Mouse (Mus musculus) CH12.LX (cell line): Measurements from ENCODE around the gene Ins2. TPM values are rescaled to one million over a fixed set of nuclear protein-coding genes. Genes with fewer than 3 reads are reported as not detected.

Experiments
- DNase-seq: peaks from one replicate; pipeline ENCODE4 v3.0.0-alpha.2; 2013; ENCODE audit errors: extremely low read depth
- H3K27ac ChIP-seq: 2 replicates; pipeline ENCODE4 v1.5.1; 2012; ENCODE audit warnings: low read depth, mild to moderate bottlenecking, control low read depth, moderate library complexity; ENCODE audit not compliant: insufficient read depth
- H3K27me3 ChIP-seq: replicated peaks from 2 replicates; pipeline ENCODE3; 2012; ENCODE audit warnings: inconsistent platforms
- H3K36me3 ChIP-seq, 2 experiments: replicated peaks in 1 of 2; 2 replicates each; pipeline versions ENCODE3 to v1.6.1; 2012; ENCODE audit warnings: inconsistent platforms in 1 of 2, low read length in 1 of 2, mild to moderate bottlenecking in 1 of 2, mixed read lengths in 1 of 2, moderate library complexity in 1 of 2; ENCODE audit not compliant: control insufficient read depth in 1 of 2, insufficient read depth in 1 of 2
- H3K4me1 ChIP-seq, 2 experiments: 2 replicates each; pipeline ENCODE4 v1.6.1; 2012; ENCODE audit warnings: inconsistent platforms in 1 of 2, moderate library complexity in 1 of 2; ENCODE audit not compliant: insufficient read depth in 2 of 2, control insufficient read depth in 1 of 2
- H3K4me2 ChIP-seq: 2 replicates; pipeline ENCODE4 v1.6.1; 2012; ENCODE audit warnings: low read depth, mild to moderate bottlenecking, control low read depth; ENCODE audit not compliant: poor library complexity, insufficient read depth, severe bottlenecking
- H3K4me3 ChIP-seq, 3 experiments: fragments of 150-350 bp in 1 of 3; sonication (generic) in 1 of 3; replicated peaks in 1 of 3; 2 replicates each; pipeline versions ENCODE3 to v1.5.1; 2011 to 2012; ENCODE audit warnings: low read depth in 2 of 3, low read length in 2 of 3, mild to moderate bottlenecking in 2 of 3, moderate library complexity in 2 of 3, control low read depth in 1 of 3, improper control_type of control experiment in 1 of 3, inconsistent platforms in 1 of 3, mixed read lengths in 1 of 3; ENCODE audit not compliant: poor library complexity in 1 of 3
- H3K79me2 ChIP-seq: replicated peaks from 2 replicates; pipeline ENCODE4 v1.6.1; 2012; ENCODE audit warnings: mild to moderate bottlenecking, moderate library complexity; ENCODE audit not compliant: control insufficient read depth, poor library complexity, insufficient read depth, severe bottlenecking; ENCODE audit errors: extremely low read depth
- H3K9ac ChIP-seq: 2 replicates; pipeline ENCODE4 v1.6.1; 2012; ENCODE audit warnings: low read depth, mild to moderate bottlenecking, control low read depth, moderate library complexity; ENCODE audit not compliant: insufficient read depth
- H3K9me3 ChIP-seq: replicated peaks from 2 replicates; pipeline ENCODE3; 2012; ENCODE audit warnings: low read length, inconsistent platforms, mixed read lengths
- ELF1 ChIP-seq: IDR thresholded peaks from 2 replicates; pipeline ENCODE4 v1.6.1; 2014; ENCODE audit warnings: low read depth, mild to moderate bottlenecking, inconsistent platforms, low read length, improper control_type of control experiment
- EP300 ChIP-seq: IDR thresholded peaks from 2 replicates; pipeline ENCODE4 v1.6.1; 2011; ENCODE audit warnings: low read length, improper control_type of control experiment
- GABPA ChIP-seq: IDR thresholded peaks from 2 replicates; pipeline ENCODE4 v1.6.1; 2012; ENCODE audit warnings: low read depth, low read length, improper control_type of control experiment, inconsistent platforms; ENCODE audit not compliant: insufficient replicate concordance
- HCFC1 ChIP-seq: IDR thresholded peaks from 2 replicates; pipeline ENCODE4 v1.6.1; 2012; ENCODE audit warnings: low read depth, mild to moderate bottlenecking, inconsistent platforms, low read length, improper control_type of control experiment
- JUN ChIP-seq: IDR thresholded peaks from 2 replicates; pipeline ENCODE4 v1.6.1; 2011; ENCODE audit warnings: low read depth, mild to moderate bottlenecking, low read length, improper control_type of control experiment, moderate library complexity; ENCODE audit not compliant: insufficient read depth
- KAT2A ChIP-seq: IDR thresholded peaks from 2 replicates; pipeline ENCODE4 v1.6.1; 2012; ENCODE audit warnings: low read length, improper control_type of control experiment, inconsistent platforms; ENCODE audit not compliant: insufficient replicate concordance
- MAFK ChIP-seq: IDR thresholded peaks from 2 replicates; pipeline ENCODE4 v1.6.1; 2011; ENCODE audit warnings: low read length, improper control_type of control experiment; ENCODE audit not compliant: insufficient replicate concordance
- MAX ChIP-seq: IDR thresholded peaks from 2 replicates; pipeline ENCODE4 v1.6.1; 2011; ENCODE audit warnings: low read length, improper control_type of control experiment
- MAZ ChIP-seq: IDR thresholded peaks from 2 replicates; pipeline ENCODE4 v1.6.1; 2012; ENCODE audit warnings: low read depth, mild to moderate bottlenecking, inconsistent platforms, low read length, improper control_type of control experiment, moderate library complexity
- MEF2A ChIP-seq: IDR thresholded peaks from 2 replicates; pipeline ENCODE4 v1.6.1; 2014; ENCODE audit warnings: low read depth, mild to moderate bottlenecking, inconsistent platforms, low read length, improper control_type of control experiment, borderline replicate concordance
- MXI1 ChIP-seq: IDR thresholded peaks from 2 replicates; pipeline ENCODE4 v1.6.1; 2011; ENCODE audit warnings: mild to moderate bottlenecking, low read depth, low read length, improper control_type of control experiment
- MYC ChIP-seq: IDR thresholded peaks from 2 replicates; pipeline ENCODE4 v1.6.1; 2011; ENCODE audit warnings: low read depth, mild to moderate bottlenecking, improper control_type of control experiment, low read length
- NELFE ChIP-seq: IDR thresholded peaks from 2 replicates; pipeline ENCODE4 v1.6.1; 2011; ENCODE audit warnings: low read depth, low read length, improper control_type of control experiment
- PAX5 ChIP-seq: IDR thresholded peaks from 2 replicates; pipeline ENCODE4 v1.6.1; 2012; ENCODE audit warnings: low read length, inconsistent platforms, mixed read lengths
- POLR2AphosphoS2 ChIP-seq: IDR thresholded peaks from 2 replicates; pipeline ENCODE4 v1.6.1; 2011; ENCODE audit warnings: low read depth, low read length, improper control_type of control experiment
- RCOR1 ChIP-seq: conservative IDR thresholded peaks from 2 replicates; pipeline ENCODE4 v1.6.1; 2012; ENCODE audit warnings: low read depth, mild to moderate bottlenecking, inconsistent platforms, low read length, improper control_type of control experiment
- SIN3A ChIP-seq: IDR thresholded peaks from 2 replicates; pipeline ENCODE4 v1.6.1; 2012; ENCODE audit warnings: low read length, improper control_type of control experiment, inconsistent platforms
- SMC3 ChIP-seq: IDR thresholded peaks from 2 replicates; pipeline ENCODE4 v1.6.1; 2011; ENCODE audit warnings: low read depth, low read length, improper control_type of control experiment
- TBP ChIP-seq: conservative IDR thresholded peaks from 2 replicates; pipeline ENCODE4 v1.6.1; 2011; ENCODE audit warnings: low read depth, low read length, improper control_type of control experiment
- TCF12 ChIP-seq: IDR thresholded peaks from 2 replicates; pipeline ENCODE4 v1.6.1; 2014; ENCODE audit warnings: low read depth, mild to moderate bottlenecking, inconsistent platforms, low read length, improper control_type of control experiment
- ZKSCAN1 ChIP-seq: IDR thresholded peaks from 2 replicates; pipeline ENCODE4 v1.6.1; 2012; ENCODE audit warnings: low read depth, inconsistent platforms, low read length, improper control_type of control experiment, borderline replicate concordance
- dilution Hi-C: fragments of 300-500 bp; cut with MboI; formaldehyde crosslinking; loops from 2 replicates; pipeline ENCODE4 v1.14.3; 2020; ENCODE audit warnings: low sequenced_read_pairs; ENCODE audit not compliant: extremely low pct_unique_long_range_greater_than_20kb, extremely low pct_ligation_motif_present
- in situ Hi-C: fragments of 300-500 bp; cut with MboI; formaldehyde crosslinking; loops from 3 replicates; pipeline ENCODE4 v1.14.3; 2019; ENCODE audit warnings: low sequenced_read_pairs, low pct_ligation_motif_present, low pct_unique_long_range_greater_than_20kb, mixed read lengths
- polyA plus RNA-seq: library from polyadenylated mRNA; unstranded; fragments of >175 nt; gene quantifications from 2 replicates; pipeline ENCODE4 v1.2.1, GENCODE M21; 2012; ENCODE audit warnings: low read depth; ENCODE audit not compliant: insufficient read length
- total RNA-seq, 2 experiments: library from RNA; depleted of rRNA; stranded (reverse); fragments of 300-350 nt in 1 of 2; fragments of >200 nt in 1 of 2; gene quantifications; 2 replicates each; pipeline ENCODE4 v1.2.3; 2012 to 2014

The Ins2 gene
- total and polyA plus RNA-seq, 3 experiments: not detected

GRCm38 (mm10) chr7:142663151-142663550, 80.0 kb downstream of the Ins2 start:
- H3K9ac ChIP-seq: no peak overlapping the region
- dilution Hi-C loops: no loop called here
- in situ Hi-C loops: no loop called here

GRCm38 (mm10) chr7:142661811-142662210, 81.4 kb downstream of the Ins2 start:
- Histone ChIP-seq H3K4me2 (no peak overlapping the region), H3K36me3 (no peaks in the 10 kb centered on the region), H3K27me3 (peaks cover 62% of the 10 kb centered on the region), H3K27ac (no peak overlapping the region), H3K4me1 (no peaks in the 10 kb centered on the region), H3K9me3 (peaks cover 27% of the 10 kb centered on the region), H3K4me3 (no peak overlapping the region), H3K9ac (no peak overlapping the region), H3K79me2 (no peaks in the 10 kb centered on the region)
- TF ChIP-seq MXI1 (no peak), ZKSCAN1 (no peak), NELFE (no peak), SMC3 (no peak), MEF2A (no peak), TCF12 (no peak), KAT2A (no peak), TBP (no peak), RCOR1 (no peak), ELF1 (no peak), EP300 (no peak), PAX5 (no peak), MAZ (no peak), HCFC1 (no peak), MAX (no peak)
- dilution Hi-C loops (no loop called here), in situ Hi-C loops (no loop called here)
- no peak for DNase-seq

More at GRCm38 (mm10) chr7:142663151-142663550, 80.0 kb downstream of the Ins2 start:
- H3K4me2 ChIP-seq: no peak overlapping the region
- no peaks in the 10 kb centered on the region for H3K36me3 ChIP-seq
- H3K27ac ChIP-seq: no peak overlapping the region
- DNase-seq: no peak
- peaks cover 61% of the 10 kb centered on the region for H3K27me3 ChIP-seq
- H3K4me3 ChIP-seq: no peak overlapping the region
- TF ChIP-seq POLR2AphosphoS2 (no peak), GABPA (no peak), TBP (no peak), JUN (no peak), SIN3A (no peak), MYC (no peak), MAFK (no peak)
- H3K4me1 ChIP-seq: no peaks in the 10 kb centered on the region
- peaks cover 27% of the 10 kb centered on the region for H3K9me3 ChIP-seq
- H3K79me2 ChIP-seq: no peaks in the 10 kb centered on the region
